Mouse (Mus musculus): ENCODE measurements around the gene Cga. TPM values are rescaled to one million over a fixed set of nuclear protein-coding genes. Genes with fewer than 3 reads are reported as not detected.
A peak's percentile ranks its signal among the peaks of the same experiment; 100 is the strongest.

The Cga gene
- polyA plus RNA-seq (2014; fragmentation: Nextera tagmentation; extraction: Ambion mirVana), result 2.1 and 3.2 TPM in 2 replicates

GRCm38 (mm10) chr4:34893479-34893878, at the start of gene Cga:
Gene Cga (plus strand): TSS chr4:34893779.
- H3K27ac ChIP-seq (replicated peaks; ENCODE audit: low read depth, low read length), result no peak within 1 kb of the TSS
- H3K27me3 ChIP-seq (ENCODE audit: control insufficient read depth, insufficient read depth, low read length), result peaks cover 8% of the 10 kb centered on the region; the same call in 1 of the 2 replicates
- no peak within 1 kb of the TSS for H3K4me2 ChIP-seq (ENCODE audit: low read depth, low read length)
- no peak within 1 kb of the TSS for H3K4me3 ChIP-seq (ENCODE audit: low read depth, low read length)
- peak; percentile 19 for DNase-seq (ENCODE audit: low spot score)
- no peaks in the 10 kb centered on the region for H3K36me3 ChIP-seq (replicated peaks; ENCODE audit: control insufficient read depth, insufficient read depth, low read depth, low read length)
- ATAC-seq (replicated peaks; ENCODE audit: insufficient number of reproducible peaks, low FRiP score, low TSS enrichment, low read depth), result no peak
- H3K9ac ChIP-seq (replicated peaks; ENCODE audit: low read length), result no peak within 1 kb of the TSS
- WGBS, result 58% methylated on average over 1 of the region's 1 CpGs
- no peaks in the 10 kb centered on the region for H3K9me3 ChIP-seq (replicated peaks; ENCODE audit: control insufficient read depth, low read length)
- H3K4me1 ChIP-seq (ENCODE audit: control insufficient read depth, insufficient read depth, low read length), result no peaks in the 10 kb centered on the region

DNA sequence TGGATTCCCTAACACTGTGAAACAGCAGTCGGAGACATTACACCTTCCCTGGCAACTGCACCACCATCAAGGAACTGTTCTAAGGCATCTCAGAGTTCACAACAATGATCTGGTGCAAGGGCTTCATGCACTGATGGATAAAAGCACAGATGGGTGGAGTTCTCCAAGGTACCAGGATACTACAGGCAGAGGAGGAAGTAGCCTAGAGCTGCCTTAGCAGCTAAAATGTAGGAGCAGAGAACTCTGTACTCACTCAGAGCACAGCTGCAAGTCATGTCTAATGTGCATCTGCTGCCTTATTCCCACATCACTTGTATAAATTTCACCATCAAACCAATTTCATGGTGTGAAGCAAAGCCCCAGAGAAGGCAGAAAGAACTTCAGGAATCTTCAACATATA, 49.7 kb upstream of the Cga start:
- H3K9me3 ChIP-seq (replicated peaks; ENCODE audit: control insufficient read depth, low read length), result no peaks in the 10 kb centered on the region
- H3K27me3 ChIP-seq (ENCODE audit: control insufficient read depth, insufficient read depth, low read length), result no peaks in the 10 kb centered on the region
- no peaks in the 10 kb centered on the region for H3K36me3 ChIP-seq (replicated peaks; ENCODE audit: control insufficient read depth, insufficient read depth, low read depth, low read length)
- no peak overlapping the region for H3K27ac ChIP-seq (replicated peaks; ENCODE audit: low read depth, low read length)
- WGBS, result 100% methylated on average over 1 of the region's 1 CpGs
- DNase-seq (ENCODE audit: low spot score), result no peak
- H3K4me1 ChIP-seq (ENCODE audit: control insufficient read depth, insufficient read depth, low read length), result no peaks in the 10 kb centered on the region
- no peak for ATAC-seq (replicated peaks; ENCODE audit: insufficient number of reproducible peaks, low FRiP score, low TSS enrichment, low read depth)
- no peak overlapping the region for H3K4me2 ChIP-seq (ENCODE audit: low read depth, low read length)
- no peak overlapping the region for H3K9ac ChIP-seq (replicated peaks; ENCODE audit: low read length)
- H3K4me3 ChIP-seq (ENCODE audit: low read depth, low read length), result no peak overlapping the region

DNA sequence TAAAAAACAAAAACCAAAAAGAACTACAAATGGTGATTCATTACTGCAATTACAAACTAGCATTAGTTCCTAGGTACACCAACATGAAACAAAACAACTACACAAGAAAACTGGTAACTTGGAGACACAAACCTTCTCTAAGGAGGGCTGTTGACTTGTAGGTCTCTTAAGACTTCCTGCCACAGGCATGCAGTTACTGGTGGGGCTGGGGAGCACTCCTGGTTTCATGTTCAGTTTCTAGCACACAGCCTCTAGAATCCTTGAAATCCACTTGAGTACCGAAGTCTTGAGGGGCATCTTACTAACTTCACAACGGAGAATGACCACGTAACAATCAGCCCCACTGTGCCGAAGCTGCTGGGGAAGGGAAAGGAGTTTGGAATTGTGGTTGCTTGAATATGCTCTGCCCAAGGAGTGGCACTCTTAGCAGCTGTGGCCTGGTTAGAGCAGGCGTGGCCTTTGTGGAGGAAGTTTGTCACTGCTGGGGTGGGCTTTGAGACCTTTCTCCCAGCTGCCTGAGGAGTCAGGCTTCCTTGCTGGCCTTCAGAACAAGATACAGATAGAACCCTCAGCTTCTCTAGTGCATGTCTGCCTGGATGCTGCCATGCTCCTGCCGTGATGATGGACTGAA, 45.8 kb upstream of the Cga start:
- no peak overlapping the region for H3K27ac ChIP-seq (replicated peaks; ENCODE audit: low read depth, low read length)
- H3K9me3 ChIP-seq (replicated peaks; ENCODE audit: control insufficient read depth, low read length), result no peaks in the 10 kb centered on the region
- DNase-seq (ENCODE audit: low spot score) (no peak), ATAC-seq (replicated peaks; ENCODE audit: insufficient number of reproducible peaks, low FRiP score, low TSS enrichment, low read depth) (no peak)
- no peak overlapping the region for H3K4me2 ChIP-seq (ENCODE audit: low read depth, low read length)
- no peak overlapping the region for H3K9ac ChIP-seq (replicated peaks; ENCODE audit: low read length)
- WGBS, result 93% methylated on average over 6 of the region's 6 CpGs
- H3K4me1 ChIP-seq (ENCODE audit: control insufficient read depth, insufficient read depth, low read length), result no peaks in the 10 kb centered on the region
- no peak overlapping the region for H3K4me3 ChIP-seq (ENCODE audit: low read depth, low read length)
- no peaks in the 10 kb centered on the region for H3K36me3 ChIP-seq (replicated peaks; ENCODE audit: control insufficient read depth, insufficient read depth, low read depth, low read length)
- no peaks in the 10 kb centered on the region for H3K27me3 ChIP-seq (ENCODE audit: control insufficient read depth, insufficient read depth, low read length)

GRCm38 (mm10) chr4:34850156-34850555, 43.4 kb upstream of the Cga start:
- Histone ChIP-seq H3K27ac (replicated peaks; ENCODE audit: low read depth, low read length) (no peak overlapping the region), H3K4me3 (ENCODE audit: low read depth, low read length) (no peak overlapping the region), H3K9me3 (replicated peaks; ENCODE audit: control insufficient read depth, low read length) (no peaks in the 10 kb centered on the region), H3K27me3 (ENCODE audit: control insufficient read depth, insufficient read depth, low read length) (no peaks in the 10 kb centered on the region), H3K4me1 (ENCODE audit: control insufficient read depth, insufficient read depth, low read length) (no peaks in the 10 kb centered on the region), H3K9ac (replicated peaks; ENCODE audit: low read length) (no peak overlapping the region), H3K36me3 (replicated peaks; ENCODE audit: control insufficient read depth, insufficient read depth, low read depth, low read length) (no peaks in the 10 kb centered on the region), H3K4me2 (ENCODE audit: low read depth, low read length) (no peak overlapping the region)
- ATAC-seq (replicated peaks; ENCODE audit: insufficient number of reproducible peaks, low FRiP score, low TSS enrichment, low read depth) (no peak), DNase-seq (ENCODE audit: low spot score) (no peak)
- 91% methylated on average over 2 of the region's 2 CpGs for WGBS

GRCm38 (mm10) chr4:34852051-34852450, 41.5 kb upstream of the Cga start:
- H3K4me2 ChIP-seq (ENCODE audit: low read depth, low read length), result no peak overlapping the region
- no peaks in the 10 kb centered on the region for H3K4me1 ChIP-seq (ENCODE audit: control insufficient read depth, insufficient read depth, low read length)
- WGBS, result 92% methylated on average over 7 of the region's 7 CpGs
- no peaks in the 10 kb centered on the region for H3K9me3 ChIP-seq (replicated peaks; ENCODE audit: control insufficient read depth, low read length)
- ATAC-seq (replicated peaks; ENCODE audit: insufficient number of reproducible peaks, low FRiP score, low TSS enrichment, low read depth) (no peak), DNase-seq (ENCODE audit: low spot score) (no peak)
- no peak overlapping the region for H3K4me3 ChIP-seq (ENCODE audit: low read depth, low read length)
- H3K36me3 ChIP-seq (replicated peaks; ENCODE audit: control insufficient read depth, insufficient read depth, low read depth, low read length), result no peaks in the 10 kb centered on the region
- no peak overlapping the region for H3K27ac ChIP-seq (replicated peaks; ENCODE audit: low read depth, low read length)
- H3K27me3 ChIP-seq (ENCODE audit: control insufficient read depth, insufficient read depth, low read length), result no peaks in the 10 kb centered on the region
- H3K9ac ChIP-seq (replicated peaks; ENCODE audit: low read length), result no peak overlapping the region

- 30% methylated on average over 1 of the region's 1 CpGs for WGBS
- H3K9ac ChIP-seq (replicated peaks; ENCODE audit: low read length), result no peak overlapping the region
- DNase-seq (ENCODE audit: low spot score) (no peak), ATAC-seq (replicated peaks; ENCODE audit: insufficient number of reproducible peaks, low FRiP score, low TSS enrichment, low read depth) (no peak)
- H3K27ac ChIP-seq (replicated peaks; ENCODE audit: low read depth, low read length), result no peak overlapping the region
- no peak overlapping the region for H3K4me3 ChIP-seq (ENCODE audit: low read depth, low read length)
- H3K4me2 ChIP-seq (ENCODE audit: low read depth, low read length), result no peak overlapping the region
- H3K36me3 ChIP-seq (replicated peaks; ENCODE audit: control insufficient read depth, insufficient read depth, low read depth, low read length), result no peaks in the 10 kb centered on the region
- H3K27me3 ChIP-seq (ENCODE audit: control insufficient read depth, insufficient read depth, low read length), result no peaks in the 10 kb centered on the region
- H3K4me1 ChIP-seq (ENCODE audit: control insufficient read depth, insufficient read depth, low read length), result no peaks in the 10 kb centered on the region
- H3K9me3 ChIP-seq (replicated peaks; ENCODE audit: control insufficient read depth, low read length), result no peaks in the 10 kb centered on the region
Observed at GRCm38 (mm10) chr4:34855966-34856365, 37.6 kb upstream of the Cga start.

- H3K4me1 ChIP-seq (ENCODE audit: control insufficient read depth, insufficient read depth, low read length), result no peaks in the 10 kb centered on the region
- ATAC-seq (replicated peaks; ENCODE audit: insufficient number of reproducible peaks, low FRiP score, low TSS enrichment, low read depth) (no peak), DNase-seq (ENCODE audit: low spot score) (no peak)
- 95% methylated on average over 3 of the region's 3 CpGs for WGBS
- no peaks in the 10 kb centered on the region for H3K27me3 ChIP-seq (ENCODE audit: control insufficient read depth, insufficient read depth, low read length)
- H3K4me2 ChIP-seq (ENCODE audit: low read depth, low read length), result no peak overlapping the region
- H3K9me3 ChIP-seq (replicated peaks; ENCODE audit: control insufficient read depth, low read length), result no peaks in the 10 kb centered on the region
- no peak overlapping the region for H3K4me3 ChIP-seq (ENCODE audit: low read depth, low read length)
- no peak overlapping the region for H3K27ac ChIP-seq (replicated peaks; ENCODE audit: low read depth, low read length)
- no peaks in the 10 kb centered on the region for H3K36me3 ChIP-seq (replicated peaks; ENCODE audit: control insufficient read depth, insufficient read depth, low read depth, low read length)
- no peak overlapping the region for H3K9ac ChIP-seq (replicated peaks; ENCODE audit: low read length)
Observed at GRCm38 (mm10) chr4:34858903-34859302, 34.7 kb upstream of the Cga start.

DNA sequence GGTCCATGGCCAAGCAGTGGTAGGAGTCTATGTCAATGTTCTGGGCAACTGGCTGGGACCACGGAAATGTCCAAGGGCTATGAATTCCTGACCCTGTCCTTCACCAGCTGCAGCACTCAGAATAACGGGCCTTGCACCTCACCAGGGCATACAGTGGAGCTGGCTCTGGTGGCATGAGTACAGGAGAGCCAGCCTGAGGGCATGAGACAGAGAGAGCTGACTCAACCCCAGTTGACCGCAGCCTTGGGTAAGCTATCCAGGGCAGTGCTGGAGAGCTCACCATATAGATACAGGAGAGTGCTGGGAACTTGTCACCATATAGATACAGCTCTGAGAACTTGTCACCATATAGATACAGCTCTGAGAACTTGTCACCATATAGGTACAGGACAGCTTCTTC, 34.2 kb upstream of the Cga start:
- 91% methylated on average over 3 of the region's 3 CpGs for WGBS

More for the DNA sequence above, 34.2 kb upstream of the Cga start:
- Histone ChIP-seq H3K27me3 (ENCODE audit: control insufficient read depth, insufficient read depth, low read length) (no peaks in the 10 kb centered on the region), H3K4me3 (ENCODE audit: low read depth, low read length) (no peak overlapping the region), H3K9ac (replicated peaks; ENCODE audit: low read length) (no peak overlapping the region), H3K9me3 (replicated peaks; ENCODE audit: control insufficient read depth, low read length) (no peaks in the 10 kb centered on the region), H3K36me3 (replicated peaks; ENCODE audit: control insufficient read depth, insufficient read depth, low read depth, low read length) (no peaks in the 10 kb centered on the region), H3K4me2 (ENCODE audit: low read depth, low read length) (no peak overlapping the region), H3K4me1 (ENCODE audit: control insufficient read depth, insufficient read depth, low read length) (no peaks in the 10 kb centered on the region), H3K27ac (replicated peaks; ENCODE audit: low read depth, low read length) (no peak overlapping the region)
- DNase-seq (ENCODE audit: low spot score), result no peak
- ATAC-seq (replicated peaks; ENCODE audit: insufficient number of reproducible peaks, low FRiP score, low TSS enrichment, low read depth), result no peak
